Mouse (Mus musculus) kidney, postnatal 4 days (tissue): ENCODE results near the gene Xrcc6.

ENCODE experiments used
- DNase-seq, 2 experiments: peaks; one replicate each; pipeline ENCODE4 v3.0.0; 2021; ENCODE audit warnings: mixed read lengths in 2 of 2

Gene Xrcc6

GRCm38 (mm10) chr15:82023965-82024635, 36.5 kb downstream of the Xrcc6 start:
- DNase-seq = no peak

GRCm38 (mm10) chr15:82027276-82027675, 39.6 kb downstream of the Xrcc6 start:
- DNase-seq = no peak

GRCm38 (mm10) chr15:82027726-82028125, 40.1 kb downstream of the Xrcc6 start:
- no peak for DNase-seq

GRCm38 (mm10) chr15:82032386-82032785, 44.8 kb downstream of the Xrcc6 start:
- no peak for DNase-seq

- DNase-seq = no peak
Measured at GRCm38 (mm10) chr15:82033762-82034161, 46.1 kb downstream of the Xrcc6 start, which contains the start of gene Desi1. Gene Desi1, minus strand, starts transcription at chr15:82033862.

- DNase-seq = peak; percentile 25 to 37
Measured at GRCm38 (mm10) chr15:82035904-82036689, 48.5 kb downstream of the Xrcc6 start.

GRCm38 (mm10) chr15:82040650-82041049, 53.0 kb downstream of the Xrcc6 start:
- peak; percentile 55 to 70 for DNase-seq

DNA sequence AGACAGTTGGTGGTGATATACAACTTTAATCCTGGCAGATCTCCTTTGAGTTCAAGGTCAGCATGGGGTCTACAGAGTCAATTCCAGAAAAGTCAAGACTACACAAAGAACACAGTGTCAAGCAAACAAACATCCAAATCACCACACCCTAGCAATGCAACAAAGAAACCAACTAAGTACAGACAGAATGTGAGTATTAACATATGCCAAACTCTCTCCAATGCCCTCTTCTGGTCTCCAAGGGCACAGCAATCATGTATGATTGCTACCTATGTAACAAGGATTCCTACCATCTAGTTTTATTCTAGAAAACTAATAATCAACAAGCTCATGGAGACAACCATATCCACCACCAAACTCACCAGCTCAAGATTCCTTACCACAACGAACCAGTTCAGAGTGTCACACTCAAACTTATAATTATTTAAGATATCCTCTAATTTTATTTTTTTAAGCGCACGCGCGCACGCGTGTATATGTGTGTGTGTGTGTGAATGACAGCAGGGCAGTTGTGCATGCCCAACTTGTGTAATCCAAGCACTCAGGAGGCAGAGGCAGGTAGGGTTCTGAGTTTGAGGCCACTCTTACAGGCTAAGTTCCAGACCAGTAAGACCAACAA, 56.6 kb downstream of the Xrcc6 start:
- DNase-seq = peak; percentile 12 to 25

DNA sequence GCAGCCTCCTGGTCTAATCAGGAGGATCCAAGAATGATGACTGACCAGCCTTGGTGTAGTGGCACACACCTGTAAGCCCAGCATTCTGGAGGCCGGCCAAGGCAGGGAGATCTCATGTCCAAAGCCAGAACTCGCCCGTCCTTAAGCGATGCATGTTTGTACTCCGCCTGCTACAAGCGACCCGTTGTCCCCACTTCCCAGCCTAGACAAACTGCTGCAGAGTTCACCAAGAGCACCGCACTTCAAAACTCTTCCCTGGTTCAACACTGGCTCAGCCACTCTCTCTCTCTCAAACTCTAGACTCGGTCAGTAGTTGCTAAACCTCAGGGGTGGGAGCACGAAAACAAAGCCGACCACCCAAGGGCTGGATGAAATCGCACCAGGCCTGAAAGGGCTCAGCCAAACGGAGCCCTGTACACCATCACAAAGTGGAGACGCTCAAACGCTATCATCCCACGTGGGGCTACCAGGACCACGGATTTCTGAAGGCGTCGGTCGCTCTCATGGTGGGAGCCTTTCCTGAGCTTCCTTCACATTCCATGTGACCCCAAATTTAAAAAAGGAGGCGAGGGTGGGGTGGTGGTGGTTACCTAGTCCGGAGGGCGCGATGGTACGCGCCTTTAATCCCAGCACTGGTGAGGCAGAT, 58.7 kb downstream of the Xrcc6 start:
- DNase-seq = peak; percentile 24 to 37

- peak; percentile 96 for DNase-seq
Measured at GRCm38 (mm10) chr15:82047080-82047883, 59.6 kb downstream of the Xrcc6 start, which contains the start of gene Snu13. Gene Snu13, minus strand, starts transcription at chr15:82047598.

- no peak for DNase-seq
Measured at GRCm38 (mm10) chr15:82052544-82052943, 64.9 kb downstream of the Xrcc6 start.

DNA sequence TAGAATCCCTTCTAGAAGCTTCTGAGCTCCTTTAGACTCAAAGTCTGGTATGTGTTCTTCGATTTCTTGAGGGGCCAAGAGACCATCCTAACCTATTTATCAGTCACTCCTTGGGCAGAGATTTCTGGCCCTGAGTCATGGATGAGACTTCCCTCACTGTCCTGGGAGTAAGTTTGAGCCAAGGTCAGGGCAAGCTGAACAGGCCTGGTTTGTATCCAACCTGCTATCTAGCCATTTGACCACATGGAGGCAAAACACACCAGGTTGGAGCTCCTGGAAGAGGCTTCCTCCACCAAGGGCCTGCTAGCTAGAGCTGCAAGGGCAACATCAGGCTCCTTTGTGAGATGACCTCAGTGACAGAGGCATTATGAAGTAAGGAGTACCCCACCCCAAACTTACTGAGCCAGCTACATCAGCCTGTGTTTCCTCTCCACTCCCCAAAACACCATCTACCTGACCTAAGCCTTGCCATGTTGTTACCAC, 71.1 kb downstream of the Xrcc6 start, which contains the start of gene 4930407I10Rik:
TSS of gene 4930407I10Rik (plus strand) at position 433 of the 483 bp plus-strand sequence.
- no peak for DNase-seq

- DNase-seq = no peak
Measured at GRCm38 (mm10) chr15:82063909-82064308, 76.3 kb downstream of the Xrcc6 start.

- DNase-seq = peak; percentile 69 to 80
Measured at GRCm38 (mm10) chr15:82065511-82065910, 77.9 kb downstream of the Xrcc6 start.

DNA sequence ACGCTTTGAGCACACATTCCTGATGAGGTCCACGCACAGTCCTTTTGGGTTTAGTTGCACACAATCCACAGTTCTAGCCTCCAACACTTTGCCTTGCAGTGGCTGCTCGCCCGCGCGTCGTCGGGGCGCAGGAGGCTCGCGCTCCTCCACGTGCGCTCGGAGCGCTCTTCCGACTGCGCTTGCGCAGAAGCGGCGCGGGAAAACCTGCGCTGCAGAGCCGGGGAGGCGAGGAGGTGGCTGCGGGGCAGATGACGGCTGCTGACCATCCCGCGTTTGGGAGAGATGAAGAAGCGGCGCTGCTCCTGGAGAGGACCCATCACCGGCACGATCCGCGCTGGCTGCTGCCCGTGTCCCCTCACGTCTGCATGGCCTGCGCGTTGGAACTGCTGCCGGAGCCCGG, 82.3 kb downstream of the Xrcc6 start, which contains the start of gene Mei1:
TSS of gene Mei1 (plus strand) at position 99 of the 400 bp plus-strand sequence.
- peak in 1 of 2 experiments; percentile 10 for DNase-seq

DNA sequence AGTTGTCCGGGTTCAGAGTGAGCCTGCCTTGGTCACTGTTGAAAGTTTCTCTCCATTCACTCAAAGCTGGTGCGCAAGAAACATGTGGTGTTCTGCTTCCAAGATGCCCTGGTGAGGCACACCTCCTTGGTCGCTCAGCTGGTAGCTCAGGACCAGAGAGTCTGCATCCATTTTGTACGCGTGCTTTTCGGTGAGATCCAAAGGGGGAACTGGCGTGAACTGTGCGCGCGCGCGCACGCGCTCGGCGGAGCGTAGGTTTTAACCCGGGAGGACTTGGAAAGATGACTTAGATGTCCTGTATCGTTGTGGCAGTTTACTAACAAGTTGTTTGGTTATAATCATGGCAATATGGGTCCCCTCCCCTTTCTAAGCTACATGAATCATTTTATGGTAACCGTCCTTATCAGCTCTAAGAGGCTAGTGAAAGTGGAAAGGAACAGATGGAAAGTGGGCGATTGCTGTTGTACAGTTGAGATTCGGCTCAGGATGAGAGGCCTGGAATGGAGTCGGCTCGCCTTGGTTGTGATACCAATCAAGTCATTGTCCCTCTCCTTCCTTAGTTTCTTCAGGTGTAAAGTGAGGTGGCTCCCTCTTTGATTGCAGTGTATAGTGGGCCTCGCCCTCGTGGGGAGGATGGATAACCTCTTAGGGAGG, 84.3 kb downstream of the Xrcc6 start:
- DNase-seq = no peak

GRCm38 (mm10) chr15:82073490-82073889, 85.9 kb downstream of the Xrcc6 start:
- DNase-seq = no peak

GRCm38 (mm10) chr15:82079883-82080282, 92.2 kb downstream of the Xrcc6 start:
- peak; percentile 47 to 55 for DNase-seq

GRCm38 (mm10) chr15:82081161-82081560, 93.5 kb downstream of the Xrcc6 start:
- DNase-seq = peak; percentile 25 to 40

DNA sequence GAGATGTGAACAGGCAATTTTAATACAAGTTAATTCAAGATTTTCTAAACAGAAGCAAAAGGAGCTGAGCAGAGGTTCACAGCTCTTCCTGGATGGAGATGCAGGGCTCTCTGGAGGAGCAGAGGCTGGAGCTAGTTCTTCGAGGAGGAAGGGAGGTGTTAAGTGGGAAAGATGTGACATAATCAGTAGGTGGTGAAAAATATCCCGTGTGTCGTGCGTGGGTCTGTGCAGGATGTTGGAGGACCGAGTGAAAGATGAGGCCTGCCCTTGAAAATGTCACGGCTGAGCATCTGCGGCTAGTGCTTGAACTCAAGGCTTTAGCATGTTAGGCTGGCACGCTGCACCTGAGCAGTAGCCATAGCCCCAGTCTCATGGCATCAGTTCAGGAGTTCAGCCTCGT, 98.0 kb downstream of the Xrcc6 start:
- no peak for DNase-seq

GRCm38 (mm10) chr15:82086131-82086530, 98.5 kb downstream of the Xrcc6 start:
- no peak for DNase-seq
